Mouse (Mus musculus): ENCODE results near the gene Vmn1r196.
"Not testable (repeated sequence)": the region's sequence is repeated elsewhere in the genome, so short reads cannot be mapped to it uniquely, and the experiment has no call there.

The Vmn1r196 gene

GRCm38 (mm10) chr13:22289620-22290019 lies at the start of gene Vmn1r196:
Gene Vmn1r196 (plus strand): TSS chr13:22289920.
- DNase-seq (ENCODE audit: low spot score in 2 of 2) = no peak

- no peak for DNase-seq (ENCODE audit: low spot score in 2 of 2)
Observed at GRCm38 (mm10) chr13:22243915-22244314, 45.8 kb upstream of the Vmn1r196 start, which contains the start of gene Vmn1r194. Gene Vmn1r194 (plus strand): TSS chr13:22244215.

- DNase-seq (ENCODE audit: low spot score in 2 of 2) = not testable (repeated sequence)
Observed at GRCm38 (mm10) chr13:22270222-22270621, 19.5 kb upstream of the Vmn1r196 start, which contains the start of gene Vmn1r195. Gene Vmn1r195 (plus strand): TSS chr13:22270522.

GRCm38 (mm10) chr13:22271721-22272120 lies 18.0 kb upstream of the Vmn1r196 start:
- DNase-seq (ENCODE audit: low spot score in 2 of 2) = no peak

- DNase-seq (ENCODE audit: low spot score in 2 of 2) = no peak
Observed at GRCm38 (mm10) chr13:22284578-22284977, 5.1 kb upstream of the Vmn1r196 start.

- DNase-seq (ENCODE audit: low spot score in 2 of 2) = not testable (repeated sequence)
Observed at GRCm38 (mm10) chr13:22308075-22308474, 18.4 kb downstream of the Vmn1r196 start.

GRCm38 (mm10) chr13:22315361-22315760 lies 25.6 kb downstream of the Vmn1r196 start:
- DNase-seq (ENCODE audit: low spot score in 2 of 2) = no peak

- DNase-seq (ENCODE audit: low spot score in 2 of 2) = no peak
Observed at GRCm38 (mm10) chr13:22317366-22317765, 27.6 kb downstream of the Vmn1r196 start.

- no peak for DNase-seq (ENCODE audit: low spot score in 2 of 2)
Observed at GRCm38 (mm10) chr13:22320091-22320490, 30.4 kb downstream of the Vmn1r196 start.

GRCm38 (mm10) chr13:22324289-22324688 lies 34.6 kb downstream of the Vmn1r196 start, which contains the start of gene Vmn1r197:
Gene Vmn1r197 (plus strand): TSS chr13:22324589.
- no peak for DNase-seq (ENCODE audit: low spot score in 2 of 2)

- no peak for DNase-seq (ENCODE audit: low spot score in 2 of 2)
Observed at GRCm38 (mm10) chr13:22333269-22333668, 43.5 kb downstream of the Vmn1r196 start.

GRCm38 (mm10) chr13:22335565-22335964 lies 45.8 kb downstream of the Vmn1r196 start:
- DNase-seq (ENCODE audit: low spot score in 2 of 2) = no peak
